Mouse (Mus musculus) lung, postnatal 25 days (tissue): ENCODE measurements around the gene Gm10112.

Experiments
- DNase-seq: peaks from one replicate; pipeline ENCODE4 v3.0.0; 2022; ENCODE audit warnings: low spot score

Gene Gm10112

GRCm38 (mm10) chrX:111168040-111168439, at the start of gene Gm10112:
Gene Gm10112, plus strand, starts transcription at chrX:111168340.
- DNase-seq, result no peak

GRCm38 (mm10) chrX:111189574-111189973, 21.4 kb downstream of the Gm10112 start:
- DNase-seq, result no peak

GRCm38 (mm10) chrX:111196376-111196775, 28.2 kb downstream of the Gm10112 start:
- no peak for DNase-seq

DNA sequence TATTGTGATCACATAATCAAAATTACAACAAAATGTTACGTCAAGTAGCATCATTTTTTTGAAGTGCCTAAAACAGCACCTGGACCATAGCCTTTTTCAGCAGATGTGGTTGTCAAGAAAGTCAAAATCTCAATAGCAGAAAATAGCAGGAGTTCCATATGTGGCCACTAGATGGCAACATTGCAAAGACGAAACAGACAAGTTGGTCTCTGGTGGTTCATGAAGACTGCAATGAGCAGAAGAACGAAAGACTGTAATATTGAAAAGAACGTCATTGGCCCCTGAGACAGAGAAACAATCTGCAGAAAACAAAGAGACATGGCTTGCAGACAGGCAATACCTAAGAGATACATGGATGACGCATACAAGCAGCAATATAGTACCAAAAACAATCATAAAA, 42.1 kb downstream of the Gm10112 start:
- DNase-seq, result peak; percentile 21
